Mouse (Mus musculus) forebrain, embryonic 16.5 days (tissue): ENCODE data around the gene Trappc10. TPM values are rescaled to one million over a fixed set of nuclear protein-coding genes. Genes with fewer than 3 reads are reported as not detected.

Experiments used
- polyA plus RNA-seq: library from polyadenylated mRNA; unstranded; fragments of >200 nt; fragmentation: Nextera tagmentation; extraction: Ambion mirVana; gene quantifications from 2 replicates; pipeline ENCODE4 v1.2.1, GENCODE M21; 2015

Trappc10 gene
- polyA plus RNA-seq, 1 experiment from 2014 or later, result 22.8 TPM

Other genes starting within 250 kb of the Trappc10 start
- 109 and 117 TPM in 2 replicates for gene Pfkl, start 234.6 kb downstream of the Trappc10 start, polyA plus RNA-seq
- not detected in 2 replicates for gene Dnmt3l, start 202.7 kb downstream of the Trappc10 start, polyA plus RNA-seq
- gene Aire, start 201.0 kb downstream of the Trappc10 start, polyA plus RNA-seq, result 0.34 TPM in 1 of 2 replicates, not detected in the other
- gene Icosl, start 175.3 kb downstream of the Trappc10 start, polyA plus RNA-seq, result 0.38 and 0.82 TPM in 2 replicates
- gene D10Jhu81e, start 74.9 kb downstream of the Trappc10 start, polyA plus RNA-seq, result 22.9 and 29.4 TPM in 2 replicates
- 24.5 TPM in 2 replicates for gene Pwp2, start 59.5 kb downstream of the Trappc10 start, polyA plus RNA-seq
- gene Agpat3, start 107.8 kb upstream of the Trappc10 start, polyA plus RNA-seq, result 71.2 and 78.2 TPM in 2 replicates
- 436 and 438 TPM in 2 replicates for gene Rrp1, start 168.4 kb upstream of the Trappc10 start, polyA plus RNA-seq
- 96.6 and 117 TPM in 2 replicates for gene Cstb, start 181.0 kb upstream of the Trappc10 start, polyA plus RNA-seq
- 16.7 and 23.0 TPM in 2 replicates for gene Pdxk, start 220.3 kb upstream of the Trappc10 start, polyA plus RNA-seq